Mouse (Mus musculus): ENCODE measurements around the gene C1qtnf12. TPM values are rescaled to one million over a fixed set of nuclear protein-coding genes. Genes with fewer than 3 reads are reported as not detected.

The C1qtnf12 gene
- total RNA-seq, 2 experiments from 2014 or later = 24.0 to 36.0 TPM

DNA sequence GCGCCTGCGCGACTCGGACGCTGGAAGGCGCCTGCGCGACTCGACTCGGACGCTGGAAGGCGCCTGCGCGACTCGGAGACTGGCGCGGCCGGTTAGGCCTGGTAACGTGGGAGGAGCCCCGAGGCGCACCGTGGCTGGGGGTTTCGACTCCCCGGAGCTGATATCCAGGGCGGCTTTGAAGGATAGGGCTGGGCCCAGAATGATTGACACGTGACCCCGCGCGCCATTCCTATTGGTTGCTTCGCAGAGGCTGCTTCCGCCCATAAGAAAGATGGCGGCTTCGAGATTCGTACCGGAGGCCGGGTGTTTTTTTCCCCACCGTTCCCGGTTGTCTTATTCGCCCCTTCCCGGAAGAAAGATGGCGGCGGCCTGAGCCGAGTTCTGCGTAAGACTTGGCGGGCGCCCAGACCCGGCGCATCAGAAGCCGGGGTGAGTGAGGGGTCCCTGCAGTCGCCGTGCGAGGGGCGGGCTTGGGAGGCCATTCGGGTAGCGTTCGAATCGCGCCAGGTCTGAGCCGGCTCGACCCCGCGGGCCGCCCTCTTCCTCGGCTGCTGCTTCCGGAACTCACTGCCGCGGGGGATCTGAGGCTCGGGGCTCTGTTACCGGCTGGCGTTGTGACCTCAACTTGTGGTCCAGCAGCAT, 30.9 kb downstream of the C1qtnf12 start:
- peak; percentile 91 to 93 for DNase-seq (ENCODE audit: low spot score in 2 of 2)

DNA sequence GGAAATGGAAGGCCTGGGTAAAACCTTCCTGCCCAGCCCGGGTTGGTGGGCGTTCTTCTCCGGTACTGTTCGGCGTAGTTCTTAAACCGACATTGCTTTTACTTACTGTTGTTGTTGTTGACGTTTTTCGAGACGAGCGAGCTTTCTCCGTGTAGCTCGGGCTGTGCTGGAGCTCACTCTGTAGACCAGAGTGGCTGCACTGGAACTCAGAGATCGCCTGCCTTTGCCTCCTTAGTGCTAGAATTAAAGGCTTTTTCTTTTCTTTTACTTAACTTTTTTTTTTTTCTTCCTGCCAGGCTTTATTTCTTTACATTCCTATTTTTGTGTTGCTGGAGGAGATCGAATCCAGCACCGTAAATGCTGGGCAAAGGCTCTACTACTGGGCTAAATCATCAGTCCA, 31.5 kb downstream of the C1qtnf12 start:
- no peak for DNase-seq (ENCODE audit: low spot score in 2 of 2)

DNA sequence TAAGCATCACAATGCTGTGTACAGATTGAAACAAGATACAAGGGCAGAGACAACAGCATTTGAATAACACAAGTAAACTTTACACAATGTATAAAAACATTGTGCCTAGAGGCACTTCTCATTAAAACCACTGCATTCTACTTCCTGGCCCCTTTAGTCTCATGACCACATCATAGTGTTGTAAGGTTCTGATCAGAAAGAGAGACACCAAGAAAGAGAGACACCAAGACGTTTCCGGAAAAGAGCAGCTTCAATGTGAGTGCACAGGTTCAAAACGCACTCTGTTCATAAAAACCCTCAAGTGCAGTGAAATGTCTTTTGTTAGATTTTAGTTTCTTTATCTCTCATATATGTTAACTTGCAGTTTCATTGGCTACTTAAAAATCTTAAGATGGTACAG, 42.0 kb downstream of the C1qtnf12 start:
- no peak for DNase-seq (ENCODE audit: low spot score in 2 of 2)

DNA sequence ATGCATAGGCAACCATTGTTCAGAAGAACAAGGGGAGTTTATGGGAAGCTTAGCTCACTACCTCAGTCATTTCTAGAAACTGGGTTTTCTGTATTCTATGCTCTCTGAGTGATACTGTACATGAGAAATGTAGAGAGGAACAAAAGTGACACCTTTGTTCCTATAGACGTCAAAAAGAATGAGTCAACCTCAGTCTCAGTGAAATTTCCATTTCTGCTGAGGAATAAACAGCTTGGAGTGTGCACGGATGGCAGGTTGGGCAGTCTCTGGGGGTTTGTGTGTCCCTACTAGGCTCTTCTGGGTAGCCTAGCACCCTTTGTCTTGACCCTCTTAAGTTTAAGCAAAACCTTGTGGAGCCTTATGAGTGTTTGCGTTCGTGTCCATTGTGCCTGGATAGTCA, 46.3 kb downstream of the C1qtnf12 start:
- DNase-seq (ENCODE audit: low spot score in 2 of 2) = no peak

DNA sequence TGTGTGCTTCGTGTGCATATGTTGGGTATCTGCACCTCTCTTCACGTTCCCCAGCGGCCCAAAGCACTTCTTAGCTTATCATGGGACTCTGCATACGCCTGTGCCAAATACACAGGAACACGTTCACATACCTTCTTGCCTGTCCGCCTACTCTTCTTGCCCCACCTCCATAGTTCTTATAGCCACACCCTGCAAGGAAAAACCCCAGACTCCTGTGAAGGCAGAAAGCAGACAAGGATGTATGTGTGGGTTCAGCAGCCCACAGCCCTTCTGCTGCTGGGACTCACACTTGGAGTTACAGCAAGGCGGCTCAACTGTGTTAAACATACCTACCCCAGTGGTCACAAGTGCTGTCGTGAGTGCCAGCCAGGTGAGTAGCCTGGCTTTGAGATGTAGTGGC, 51.5 kb downstream of the C1qtnf12 start, which contains the start of gene Tnfrsf4:
TSS of gene Tnfrsf4 (plus strand) at position 207 of the 400 bp plus-strand sequence.
- no peak for DNase-seq (ENCODE audit: low spot score in 2 of 2)

DNA sequence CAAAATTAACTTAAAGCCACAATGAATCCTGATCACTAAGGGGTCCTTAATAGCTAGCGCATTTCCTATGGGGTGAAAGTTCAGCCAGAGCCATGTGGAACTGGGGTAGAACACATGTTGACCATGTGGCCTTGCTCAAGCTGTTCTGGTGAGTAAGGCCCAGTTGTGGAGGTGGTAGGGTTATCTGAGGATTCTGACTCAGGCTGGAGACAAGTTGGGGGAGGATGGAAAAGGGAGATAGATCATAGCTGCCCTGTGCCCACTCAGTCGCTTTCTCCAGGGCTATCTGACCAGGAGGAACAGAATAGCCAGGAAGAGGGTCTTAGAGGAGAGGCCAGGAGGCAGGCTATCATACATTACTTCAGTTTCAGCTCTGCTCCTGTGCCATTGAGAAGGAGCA, 52.3 kb downstream of the C1qtnf12 start:
- DNase-seq (ENCODE audit: low spot score in 2 of 2) = no peak

Other genes with a start within 250 kb of the C1qtnf12 start
- gene Tmem240, start 227.5 kb upstream of the C1qtnf12 start, total RNA-seq (2021) = 1 to 10 TPM; 1.3 to 1.5 TPM
- 10 to 100 TPM; 44.4 to 46.1 TPM for gene Atad3a, start 201.2 kb upstream of the C1qtnf12 start, total RNA-seq (2021)
- gene Vwa1, start 187.6 kb upstream of the C1qtnf12 start, total RNA-seq (2021) = 10 to 100 TPM; 23.4 to 26.4 TPM
- 1 to 10 TPM; 3.8 to 5.1 TPM for gene Tmem88b, start 176.4 kb upstream of the C1qtnf12 start, total RNA-seq (2021)
- gene Ankrd65, start 171.9 kb upstream of the C1qtnf12 start, total RNA-seq (2021) = under 1 TPM in 1 of 2 experiments, not detected in 1; 0.39 TPM
- 10 to 100 TPM; 61.5 to 67.5 TPM for gene Mrpl20, start 159.4 kb upstream of the C1qtnf12 start, total RNA-seq (2021)
- 10 to 100 TPM; 58.0 to 71.0 TPM for gene Ccnl2, start 149.8 kb upstream of the C1qtnf12 start, total RNA-seq (2021)
- 10 to 100 TPM; 80.6 to 80.9 TPM for gene Aurkaip1, start 131.0 kb upstream of the C1qtnf12 start, total RNA-seq (2021)
- 100 to 1,000 TPM; 138 to 147 TPM for gene Mxra8, start 122.6 kb upstream of the C1qtnf12 start, total RNA-seq (2021)
- gene Dvl1, start 114.9 kb upstream of the C1qtnf12 start, total RNA-seq (2021) = 10 to 100 TPM; 82.1 to 85.1 TPM
- gene Tas1r3, start 99.0 kb upstream of the C1qtnf12 start, total RNA-seq (2021) = under 1 TPM; 0.26 to 0.34 TPM
- 10 to 100 TPM; 14.0 to 17.6 TPM for gene Cptp, start 92.9 kb upstream of the C1qtnf12 start, total RNA-seq (2021)
- 10 to 100 TPM; 22.0 to 25.2 TPM for gene Ints11, start 92.8 kb upstream of the C1qtnf12 start, total RNA-seq (2021)
- 10 to 100 TPM; 27.4 to 30.1 TPM for gene Pusl1, start 70.5 kb upstream of the C1qtnf12 start, total RNA-seq (2021)
- gene Acap3, start 70.5 kb upstream of the C1qtnf12 start, total RNA-seq (2021) = 10 to 100 TPM; 30.1 to 31.6 TPM
- 10 to 100 TPM; 59.6 to 74.0 TPM for gene Ube2j2, start 18.5 kb upstream of the C1qtnf12 start, total RNA-seq (2021)
- 1 to 10 TPM; 4.8 to 6.0 TPM for gene B3galt6, start 30.3 kb downstream of the C1qtnf12 start, total RNA-seq (2021)
- 100 to 1,000 TPM; 116 to 117 TPM for gene Sdf4, start 30.6 kb downstream of the C1qtnf12 start, total RNA-seq (2021)
- gene Tnfrsf4, start 51.5 kb downstream of the C1qtnf12 start, total RNA-seq (2021) = 1 to 10 TPM in 1 of 2 experiments, under 1 TPM in 1; 0.93 to 1.4 TPM
- under 1 TPM; 0.62 to 0.66 TPM for gene Tnfrsf18, start 63.8 kb downstream of the C1qtnf12 start, total RNA-seq (2021)
- not detected for gene Ttll10, start 97.1 kb downstream of the C1qtnf12 start, total RNA-seq (2021)
- 10 to 100 TPM in 1 of 2 experiments, 1 to 10 TPM in 1; 9.8 to 12.1 TPM for gene 9430015G10Rik, start 147.7 kb downstream of the C1qtnf12 start, total RNA-seq (2021)
- gene Rnf223, start 168.2 kb downstream of the C1qtnf12 start, total RNA-seq (2021) = under 1 TPM; 0.25 to 0.26 TPM
- gene Agrn, start 235.2 kb downstream of the C1qtnf12 start, total RNA-seq (2021) = 10 to 100 TPM; 53.2 to 57.1 TPM
- gene Isg15, start 238.5 kb downstream of the C1qtnf12 start, total RNA-seq (2021) = under 1 TPM in 1 of 2 experiments, not detected in 1; 0.49 TPM
- 1 to 10 TPM; 3.6 to 4.1 TPM for gene AW011738, start 241.0 kb downstream of the C1qtnf12 start, total RNA-seq (2021)